Mouse (Mus musculus) CH12.LX (cell line): ENCODE data around the gene Prkd3. TPM values are rescaled to one million over a fixed set of nuclear protein-coding genes. Genes with fewer than 3 reads are reported as not detected.

Experiments used
- DNase-seq: peaks from one replicate; pipeline ENCODE4 v3.0.0-alpha.2; 2013; ENCODE audit errors: extremely low read depth
- H3K27ac ChIP-seq: 2 replicates; pipeline ENCODE4 v1.5.1; 2012; ENCODE audit warnings: low read depth, mild to moderate bottlenecking, control low read depth, moderate library complexity; ENCODE audit not compliant: insufficient read depth
- H3K27me3 ChIP-seq: replicated peaks from 2 replicates; pipeline ENCODE3; 2012; ENCODE audit warnings: inconsistent platforms
- H3K36me3 ChIP-seq, 2 experiments: replicated peaks in 1 of 2; 2 replicates each; pipeline versions ENCODE3 to v1.6.1; 2012; ENCODE audit warnings: inconsistent platforms in 1 of 2, low read length in 1 of 2, mild to moderate bottlenecking in 1 of 2, mixed read lengths in 1 of 2, moderate library complexity in 1 of 2; ENCODE audit not compliant: control insufficient read depth in 1 of 2, insufficient read depth in 1 of 2
- H3K4me1 ChIP-seq, 2 experiments: 2 replicates each; pipeline ENCODE4 v1.6.1; 2012; ENCODE audit warnings: inconsistent platforms in 1 of 2, moderate library complexity in 1 of 2; ENCODE audit not compliant: insufficient read depth in 2 of 2, control insufficient read depth in 1 of 2
- H3K4me2 ChIP-seq: 2 replicates; pipeline ENCODE4 v1.6.1; 2012; ENCODE audit warnings: low read depth, mild to moderate bottlenecking, control low read depth; ENCODE audit not compliant: poor library complexity, insufficient read depth, severe bottlenecking
- H3K4me3 ChIP-seq, 3 experiments: fragments of 150-350 bp in 1 of 3; sonication (generic) in 1 of 3; replicated peaks in 1 of 3; 2 replicates each; pipeline versions ENCODE3 to v1.5.1; 2011 to 2012; ENCODE audit warnings: low read depth in 2 of 3, low read length in 2 of 3, mild to moderate bottlenecking in 2 of 3, moderate library complexity in 2 of 3, control low read depth in 1 of 3, improper control_type of control experiment in 1 of 3, inconsistent platforms in 1 of 3, mixed read lengths in 1 of 3; ENCODE audit not compliant: poor library complexity in 1 of 3
- H3K79me2 ChIP-seq: replicated peaks from 2 replicates; pipeline ENCODE4 v1.6.1; 2012; ENCODE audit warnings: mild to moderate bottlenecking, moderate library complexity; ENCODE audit not compliant: control insufficient read depth, poor library complexity, insufficient read depth, severe bottlenecking; ENCODE audit errors: extremely low read depth
- H3K9ac ChIP-seq: 2 replicates; pipeline ENCODE4 v1.6.1; 2012; ENCODE audit warnings: low read depth, mild to moderate bottlenecking, control low read depth, moderate library complexity; ENCODE audit not compliant: insufficient read depth
- H3K9me3 ChIP-seq: replicated peaks from 2 replicates; pipeline ENCODE3; 2012; ENCODE audit warnings: low read length, inconsistent platforms, mixed read lengths
- BHLHE40 ChIP-seq: IDR thresholded peaks from 2 replicates; pipeline ENCODE4 v1.6.1; 2011; ENCODE audit warnings: mild to moderate bottlenecking, low read depth, low read length, improper control_type of control experiment
- CHD1 ChIP-seq: IDR thresholded peaks from 2 replicates; pipeline ENCODE4 v1.6.1; 2012; ENCODE audit warnings: low read depth, low read length, improper control_type of control experiment, inconsistent platforms
- IRF4 ChIP-seq: IDR thresholded peaks from 2 replicates; pipeline ENCODE4 v1.6.1; 2014; ENCODE audit warnings: low read depth, mild to moderate bottlenecking, inconsistent platforms, low read length, improper control_type of control experiment
- JUN ChIP-seq: IDR thresholded peaks from 2 replicates; pipeline ENCODE4 v1.6.1; 2011; ENCODE audit warnings: low read depth, mild to moderate bottlenecking, low read length, improper control_type of control experiment, moderate library complexity; ENCODE audit not compliant: insufficient read depth
- MAZ ChIP-seq: IDR thresholded peaks from 2 replicates; pipeline ENCODE4 v1.6.1; 2012; ENCODE audit warnings: low read depth, mild to moderate bottlenecking, inconsistent platforms, low read length, improper control_type of control experiment, moderate library complexity
- MYC ChIP-seq: IDR thresholded peaks from 2 replicates; pipeline ENCODE4 v1.6.1; 2011; ENCODE audit warnings: low read depth, mild to moderate bottlenecking, improper control_type of control experiment, low read length
- POLR2AphosphoS2 ChIP-seq: IDR thresholded peaks from 2 replicates; pipeline ENCODE4 v1.6.1; 2011; ENCODE audit warnings: low read depth, low read length, improper control_type of control experiment
- RAD21 ChIP-seq: IDR thresholded peaks from 2 replicates; pipeline ENCODE4 v1.6.1; 2011; ENCODE audit warnings: low read depth, mild to moderate bottlenecking, low read length, improper control_type of control experiment, moderate library complexity
- SIN3A ChIP-seq: IDR thresholded peaks from 2 replicates; pipeline ENCODE4 v1.6.1; 2012; ENCODE audit warnings: low read length, improper control_type of control experiment, inconsistent platforms
- TBP ChIP-seq: conservative IDR thresholded peaks from 2 replicates; pipeline ENCODE4 v1.6.1; 2011; ENCODE audit warnings: low read depth, low read length, improper control_type of control experiment
- TCF12 ChIP-seq: IDR thresholded peaks from 2 replicates; pipeline ENCODE4 v1.6.1; 2014; ENCODE audit warnings: low read depth, mild to moderate bottlenecking, inconsistent platforms, low read length, improper control_type of control experiment
- USF1 ChIP-seq: IDR thresholded peaks from 2 replicates; pipeline ENCODE4 v1.6.1; 2014; ENCODE audit warnings: low read depth, mild to moderate bottlenecking, inconsistent platforms, low read length, improper control_type of control experiment
- USF2 ChIP-seq: conservative IDR thresholded peaks from 2 replicates; pipeline ENCODE4 v1.6.1; 2011; ENCODE audit warnings: low read depth, low read length, improper control_type of control experiment
- ZMIZ1 ChIP-seq: IDR thresholded peaks from 2 replicates; pipeline ENCODE4 v1.6.1; 2012; ENCODE audit warnings: low read depth, mild to moderate bottlenecking, inconsistent platforms, low read length, improper control_type of control experiment
- ZNF384 ChIP-seq: IDR thresholded peaks from 2 replicates; pipeline ENCODE4 v1.6.1; 2012; ENCODE audit warnings: low read depth, low read length, improper control_type of control experiment, inconsistent platforms
- dilution Hi-C: fragments of 300-500 bp; cut with MboI; formaldehyde crosslinking; loops from 2 replicates; pipeline ENCODE4 v1.14.3; 2020; ENCODE audit warnings: low sequenced_read_pairs; ENCODE audit not compliant: extremely low pct_unique_long_range_greater_than_20kb, extremely low pct_ligation_motif_present
- in situ Hi-C: fragments of 300-500 bp; cut with MboI; formaldehyde crosslinking; loops from 3 replicates; pipeline ENCODE4 v1.14.3; 2019; ENCODE audit warnings: low sequenced_read_pairs, low pct_ligation_motif_present, low pct_unique_long_range_greater_than_20kb, mixed read lengths
- polyA plus RNA-seq: library from polyadenylated mRNA; unstranded; fragments of >175 nt; gene quantifications from 2 replicates; pipeline ENCODE4 v1.2.1, GENCODE M21; 2012; ENCODE audit warnings: low read depth; ENCODE audit not compliant: insufficient read length
- total RNA-seq, 2 experiments: library from RNA; depleted of rRNA; stranded (reverse); fragments of 300-350 nt in 1 of 2; fragments of >200 nt in 1 of 2; gene quantifications; 2 replicates each; pipeline ENCODE4 v1.2.3; 2012 to 2014

Prkd3 gene
- total and polyA plus RNA-seq, 3 experiments, result not detected

DNA sequence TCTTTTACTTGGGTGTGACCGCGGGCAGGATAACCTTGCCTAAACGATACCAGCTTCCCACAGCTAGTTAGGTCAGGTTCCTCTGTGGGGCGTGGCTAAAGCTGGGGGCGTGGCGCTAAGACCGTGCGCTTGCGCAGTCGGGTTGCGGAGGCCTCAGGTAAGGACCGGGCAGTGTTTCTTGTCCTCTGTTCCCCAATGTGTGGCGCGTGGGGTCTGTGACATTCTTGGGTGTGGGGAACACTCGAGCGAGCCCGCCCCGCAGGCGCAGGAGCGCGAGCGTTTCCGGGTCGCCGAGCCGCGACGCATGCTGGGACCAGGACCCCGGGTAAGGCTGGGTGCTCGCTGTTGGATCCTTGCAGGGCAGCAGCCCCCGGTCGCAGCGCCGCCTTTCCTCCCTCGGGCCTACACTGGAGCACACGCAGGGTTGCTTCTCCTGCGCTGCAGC is 104.2 kb downstream of the Prkd3 start, which contains the start of gene Cebpzos (continued):
- TF ChIP-seq USF1 (no peak), BHLHE40 (peak; percentile 6; the same call in 1 of the 2 replicates), TCF12 (peak; percentile 66; the same call in 1 of the 2 replicates), TBP (0 out of 2 replicates have a peak, but pooled peaks have one; percentile 9), IRF4 (no peak), SIN3A (peak; percentile 60; the same call in 1 of the 2 replicates), CHD1 (no peak), POLR2AphosphoS2 (peak; percentile 71; the same call in 1 of the 2 replicates), USF2 (no peak), ZMIZ1 (peak; percentile 61)
- TF ChIP-seq, all 38 proteins: peak for 16

GRCm38 (mm10) chr17:78915772-78916171 is 104.8 kb downstream of the Prkd3 start:
- no peak for DNase-seq
- TF ChIP-seq SIN3A (peak; percentile 3; the same call in 1 of the 2 replicates), MYC (0 out of 2 replicates have a peak, but pooled peaks have one; percentile 10), JUN (no peak)
- Histone ChIP-seq H3K4me1 (peaks cover 2 to 17% of the 10 kb centered on the region in 2 experiments; a peak in 2 of 4 replicates), H3K9ac (peak overlapping the region; percentile 76), H3K27ac (peak overlapping the region; percentile 56; the same call in 1 of the 2 replicates), H3K4me2 (peak overlapping the region; percentile 76), H3K9me3 (no peaks in the 10 kb centered on the region), H3K27me3 (no peaks in the 10 kb centered on the region), H3K4me3 (peak overlapping the region; percentile 74 to 91 (median 84)), H3K79me2 (no peaks in the 10 kb centered on the region), H3K36me3 (peaks cover 23 to 28% of the 10 kb centered on the region in 2 experiments)
- dilution Hi-C loops, result no loop called here
- in situ Hi-C loops, result loop anchor here (5.0 kb wide), 1 partner anchor 33 kb away; the partner anchor contains the start of gene Eif2ak2

GRCm38 (mm10) chr17:78913921-78914320 is 106.7 kb downstream of the Prkd3 start:
- Histone ChIP-seq H3K4me1 (peaks cover 2 to 17% of the 10 kb centered on the region in 2 experiments; a peak in 2 of 4 replicates), H3K9ac (no peak overlapping the region), H3K4me2 (no peak overlapping the region), H3K27me3 (no peaks in the 10 kb centered on the region), H3K4me3 (no peak overlapping the region), H3K36me3 (peaks cover 10 to 14% of the 10 kb centered on the region in 2 experiments), H3K9me3 (no peaks in the 10 kb centered on the region), H3K79me2 (no peaks in the 10 kb centered on the region), H3K27ac (no peak overlapping the region)
- no peak for DNase-seq
- dilution Hi-C loops (no loop called here), in situ Hi-C loops (no loop called here)
- TF ChIP-seq MYC (no peak), ZNF384 (no peak), MAZ (no peak), RAD21 (no peak)
